Mouse (Mus musculus): ENCODE results near the gene Pik3c2g. TPM values are rescaled to one million over a fixed set of nuclear protein-coding genes. Genes with fewer than 3 reads are reported as not detected.
A peak's percentile ranks its signal among the peaks of the same experiment; 100 is the strongest.

The Pik3c2g gene
- polyA plus RNA-seq, 1 experiment from 2014 or later, result 3.0 TPM

GRCm38 (mm10) chr6:139860141-139860540 is 273.1 kb downstream of the Pik3c2g start:
- Histone ChIP-seq H3K4me2 (replicated peaks; ENCODE audit: low read depth, low read length) (no peak overlapping the region), H3K9me3 (ENCODE audit: low read length) (no peaks in the 10 kb centered on the region), H3K27ac (ENCODE audit: low read length) (no peak overlapping the region), H3K4me3 (ENCODE audit: low read depth, low read length) (no peak overlapping the region), H3K36me3 (ENCODE audit: insufficient read depth, low read length) (no peaks in the 10 kb centered on the region), H3K4me1 (ENCODE audit: insufficient read depth, low read depth, low read length) (no peaks in the 10 kb centered on the region), H3K27me3 (replicated peaks; ENCODE audit: insufficient read depth, low read length) (no peaks in the 10 kb centered on the region), H3K9ac (replicated peaks; ENCODE audit: low read depth) (no peak overlapping the region)
- ATAC-seq (no peak), DNase-seq (ENCODE audit: low spot score) (no peak)
- TF ChIP-seq EP300 (IDR thresholded peaks at IDR 0.05) (no peak), CTCF (IDR thresholded peaks at IDR 0.05) (no peak)
- WGBS, result 84% methylated on average over 3 of the region's 3 CpGs

- Histone ChIP-seq H3K4me2 (replicated peaks; ENCODE audit: low read depth, low read length) (no peak overlapping the region), H3K9ac (replicated peaks; ENCODE audit: low read depth) (no peak overlapping the region), H3K36me3 (ENCODE audit: insufficient read depth, low read length) (no peaks in the 10 kb centered on the region), H3K9me3 (ENCODE audit: low read length) (no peaks in the 10 kb centered on the region), H3K4me1 (ENCODE audit: insufficient read depth, low read depth, low read length) (no peaks in the 10 kb centered on the region), H3K4me3 (ENCODE audit: low read depth, low read length) (no peak overlapping the region), H3K27ac (ENCODE audit: low read length) (no peak overlapping the region; the same call in 1 of the 2 replicates), H3K27me3 (replicated peaks; ENCODE audit: insufficient read depth, low read length) (no peaks in the 10 kb centered on the region)
- DNase-seq (ENCODE audit: low spot score) (peak; percentile 92), ATAC-seq (peak; percentile 92)
- peak; percentile 79 for TF ChIP-seq EP300 (IDR thresholded peaks at IDR 0.05)
- TF ChIP-seq CTCF (IDR thresholded peaks at IDR 0.05), result no peak
- 60% methylated on average over 2 of the region's 2 CpGs for WGBS
These were observed 274.5 kb downstream of the Pik3c2g start for GRCm38 (mm10) chr6:139861534-139861933.

- H3K4me1 ChIP-seq (ENCODE audit: insufficient read depth, low read depth, low read length), result no peaks in the 10 kb centered on the region
- H3K9ac ChIP-seq (replicated peaks; ENCODE audit: low read depth), result no peak overlapping the region
- H3K27ac ChIP-seq (ENCODE audit: low read length), result no peak overlapping the region
- H3K4me2 ChIP-seq (replicated peaks; ENCODE audit: low read depth, low read length), result no peak overlapping the region
- ATAC-seq (no peak), DNase-seq (ENCODE audit: low spot score) (no peak)
- TF ChIP-seq CTCF (IDR thresholded peaks at IDR 0.05) (no peak), EP300 (IDR thresholded peaks at IDR 0.05) (no peak)
- H3K9me3 ChIP-seq (ENCODE audit: low read length), result no peaks in the 10 kb centered on the region
- no peaks in the 10 kb centered on the region for H3K36me3 ChIP-seq (ENCODE audit: insufficient read depth, low read length)
- 92% methylated on average over 18 of the region's 18 CpGs for WGBS
- no peaks in the 10 kb centered on the region for H3K27me3 ChIP-seq (replicated peaks; ENCODE audit: insufficient read depth, low read length)
- no peak overlapping the region for H3K4me3 ChIP-seq (ENCODE audit: low read depth, low read length)
These were observed 278.1 kb downstream of the Pik3c2g start for GRCm38 (mm10) chr6:139865059-139865673.

- 31% methylated on average over 3 of the region's 3 CpGs for WGBS
- ATAC-seq (peak; percentile 75), DNase-seq (ENCODE audit: low spot score) (peak; percentile 85)
- Histone ChIP-seq H3K9me3 (ENCODE audit: low read length) (no peaks in the 10 kb centered on the region), H3K9ac (replicated peaks; ENCODE audit: low read depth) (no peak overlapping the region), H3K27me3 (replicated peaks; ENCODE audit: insufficient read depth, low read length) (no peaks in the 10 kb centered on the region), H3K4me3 (ENCODE audit: low read depth, low read length) (no peak overlapping the region), H3K4me1 (ENCODE audit: insufficient read depth, low read depth, low read length) (no peaks in the 10 kb centered on the region; the same call in 1 of the 2 replicates), H3K27ac (ENCODE audit: low read length) (no peak overlapping the region), H3K4me2 (replicated peaks; ENCODE audit: low read depth, low read length) (no peak overlapping the region), H3K36me3 (ENCODE audit: insufficient read depth, low read length) (no peaks in the 10 kb centered on the region)
- TF ChIP-seq CTCF (IDR thresholded peaks at IDR 0.05) (peak; percentile 73), EP300 (IDR thresholded peaks at IDR 0.05) (no peak)
These were observed 287.6 kb downstream of the Pik3c2g start for GRCm38 (mm10) chr6:139874418-139875176.

GRCm38 (mm10) chr6:139876691-139877090 is 289.7 kb downstream of the Pik3c2g start:
- Histone ChIP-seq H3K4me1 (ENCODE audit: insufficient read depth, low read depth, low read length) (no peaks in the 10 kb centered on the region; the same call in 1 of the 2 replicates), H3K36me3 (ENCODE audit: insufficient read depth, low read length) (no peaks in the 10 kb centered on the region), H3K27ac (ENCODE audit: low read length) (no peak overlapping the region), H3K9me3 (ENCODE audit: low read length) (no peaks in the 10 kb centered on the region), H3K9ac (replicated peaks; ENCODE audit: low read depth) (no peak overlapping the region), H3K4me2 (replicated peaks; ENCODE audit: low read depth, low read length) (no peak overlapping the region), H3K27me3 (replicated peaks; ENCODE audit: insufficient read depth, low read length) (no peaks in the 10 kb centered on the region), H3K4me3 (ENCODE audit: low read depth, low read length) (no peak overlapping the region)
- WGBS, result 90% methylated on average over 1 of the region's 1 CpGs
- ATAC-seq, result no peak
- no peak for DNase-seq (ENCODE audit: low spot score)
- TF ChIP-seq EP300 (IDR thresholded peaks at IDR 0.05) (no peak), CTCF (IDR thresholded peaks at IDR 0.05) (no peak)

- Histone ChIP-seq H3K4me1 (ENCODE audit: insufficient read depth, low read depth, low read length) (no peaks in the 10 kb centered on the region; the same call in 1 of the 2 replicates), H3K4me2 (replicated peaks; ENCODE audit: low read depth, low read length) (no peak overlapping the region), H3K36me3 (ENCODE audit: insufficient read depth, low read length) (no peaks in the 10 kb centered on the region), H3K9me3 (ENCODE audit: low read length) (no peaks in the 10 kb centered on the region), H3K27me3 (replicated peaks; ENCODE audit: insufficient read depth, low read length) (no peaks in the 10 kb centered on the region), H3K4me3 (ENCODE audit: low read depth, low read length) (no peak overlapping the region), H3K9ac (replicated peaks; ENCODE audit: low read depth) (no peak overlapping the region), H3K27ac (ENCODE audit: low read length) (peak overlapping the region; percentile 75)
- WGBS, result 59% methylated on average over 6 of the region's 6 CpGs
- TF ChIP-seq CTCF (IDR thresholded peaks at IDR 0.05), result no peak
- TF ChIP-seq EP300 (IDR thresholded peaks at IDR 0.05), result no peak
- DNase-seq (ENCODE audit: low spot score) (peak; percentile 50), ATAC-seq (peak; percentile 42)
These were observed 290.7 kb downstream of the Pik3c2g start for GRCm38 (mm10) chr6:139877476-139878361.

Measured in lung, postnatal 0 days (tissue).